Mouse (Mus musculus): ENCODE measurements around the gene Sptb. TPM values are rescaled to one million over a fixed set of nuclear protein-coding genes. Genes with fewer than 3 reads are reported as not detected.

The Sptb gene
- polyA plus RNA-seq, 1 experiment from 2014 or later: 13.4 TPM

DNA sequence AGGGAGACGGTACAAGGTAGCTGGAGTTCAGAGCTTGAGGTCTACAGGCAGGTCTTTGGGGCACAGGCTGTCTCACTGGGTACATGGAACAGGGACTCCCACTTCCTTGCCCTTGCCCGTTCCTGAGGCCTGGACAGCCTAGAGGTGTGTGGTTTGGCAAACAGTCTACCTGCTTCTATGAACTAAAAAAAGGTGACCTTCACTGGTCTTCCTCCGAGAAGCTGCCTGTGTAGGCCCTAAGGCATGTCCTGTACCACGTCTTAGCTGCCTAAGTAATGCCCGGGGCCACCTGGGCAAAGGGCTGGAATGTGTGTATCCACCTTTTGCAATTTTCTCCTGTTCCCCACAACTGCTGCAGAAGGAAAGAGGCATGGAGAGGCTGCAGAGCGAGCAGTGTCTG, 137.0 kb downstream of the Sptb start:
- Histone ChIP-seq H3K4me3 (no peak overlapping the region), H3K4me1 (replicated peaks) (peaks cover 14% of the 10 kb centered on the region), H3K4me2 (no peak overlapping the region), H3K36me3 (peaks cover 70% of the 10 kb centered on the region), H3K27me3 (replicated peaks) (no peaks in the 10 kb centered on the region), H3K9ac (no peak overlapping the region), H3K9me3 (replicated peaks) (no peaks in the 10 kb centered on the region), H3K27ac (ENCODE audit: poor library complexity, severe bottlenecking) (no peak overlapping the region)
- 91% methylated on average over 6 of the region's 6 CpGs for WGBS
- no peak for ATAC-seq (ENCODE audit: insufficient number of reproducible peaks, low FRiP score)

DNA sequence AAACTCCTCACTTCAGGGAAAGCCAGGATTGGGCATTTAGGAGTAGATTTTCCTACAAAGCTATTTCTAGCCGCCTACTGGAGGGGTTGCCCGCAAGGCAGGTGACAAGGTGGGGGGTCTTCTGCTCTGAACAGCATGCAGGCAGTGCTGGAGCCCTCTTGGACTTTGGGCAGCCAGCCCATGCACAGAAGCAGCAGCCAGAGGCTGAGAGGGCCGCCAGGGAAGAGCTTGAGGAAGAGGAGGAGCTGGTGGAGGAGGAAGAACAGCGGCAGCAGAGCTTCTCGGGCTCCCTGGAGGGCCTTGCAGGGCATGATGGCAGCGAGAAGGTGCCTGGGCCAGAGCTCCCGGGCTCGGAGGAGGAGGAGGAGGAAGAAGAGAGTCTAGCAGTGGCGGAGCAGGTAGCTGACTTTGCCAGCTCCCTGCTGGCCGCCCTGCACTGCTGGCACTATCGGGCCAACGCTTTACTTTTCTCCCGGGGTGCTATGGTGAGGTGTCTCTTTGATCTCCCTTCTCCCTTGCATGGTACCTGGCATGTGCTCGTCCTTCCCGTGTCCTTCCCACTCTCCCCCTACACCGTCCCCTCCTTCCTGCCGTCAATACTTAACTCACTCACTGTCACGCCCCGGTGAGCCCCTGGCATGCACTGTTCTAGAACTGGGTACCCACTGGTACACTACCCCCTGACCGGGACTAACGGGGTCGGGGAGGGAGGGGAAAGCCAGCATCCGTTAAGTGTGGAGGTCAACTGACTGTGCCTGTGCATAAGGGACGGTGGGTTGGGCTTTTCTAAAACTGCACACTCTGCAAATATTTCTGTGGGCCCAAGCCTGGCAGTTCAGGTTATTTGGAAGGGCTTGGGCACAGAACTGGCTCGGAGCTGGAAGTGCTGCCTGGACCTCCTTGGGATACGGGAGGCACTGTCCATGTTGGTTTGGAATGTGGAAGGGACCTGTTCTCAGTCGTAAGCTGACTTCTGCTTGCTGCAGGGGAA, 137.8 kb downstream of the Sptb start:
- 81% methylated on average over 27 of the region's 27 CpGs for WGBS
- Histone ChIP-seq H3K36me3 (peaks cover 68% of the 10 kb centered on the region), H3K9ac (no peak overlapping the region), H3K4me2 (no peak overlapping the region), H3K9me3 (replicated peaks) (no peaks in the 10 kb centered on the region), H3K27ac (ENCODE audit: poor library complexity, severe bottlenecking) (no peak overlapping the region), H3K27me3 (replicated peaks) (no peaks in the 10 kb centered on the region), H3K4me3 (no peak overlapping the region), H3K4me1 (replicated peaks) (peaks cover 14% of the 10 kb centered on the region)
- no peak for ATAC-seq (ENCODE audit: insufficient number of reproducible peaks, low FRiP score)

DNA sequence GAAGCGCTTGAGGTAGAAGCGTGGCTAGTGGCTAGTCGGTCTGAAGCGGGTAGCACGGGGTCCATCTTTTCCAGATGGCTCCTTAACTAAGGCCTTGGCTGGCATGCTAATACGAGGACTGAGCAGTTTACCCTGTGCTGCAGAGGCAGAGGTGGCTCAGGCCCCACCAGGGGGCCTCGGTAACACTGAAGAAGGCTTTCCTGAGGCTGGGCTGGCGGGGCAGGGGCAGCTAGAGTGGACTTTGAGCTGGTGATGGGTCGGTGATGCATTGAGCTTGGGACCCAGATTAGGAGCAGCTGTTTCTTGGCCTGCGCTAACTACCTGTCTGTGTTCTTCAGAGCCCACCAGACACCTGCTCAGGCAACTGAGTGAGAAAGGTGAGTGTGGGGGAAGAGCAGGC, 139.1 kb downstream of the Sptb start:
- Histone ChIP-seq H3K36me3 (peaks cover 68% of the 10 kb centered on the region), H3K27ac (ENCODE audit: poor library complexity, severe bottlenecking) (no peak overlapping the region), H3K4me1 (replicated peaks) (peaks cover 14% of the 10 kb centered on the region), H3K9me3 (replicated peaks) (no peaks in the 10 kb centered on the region), H3K4me2 (no peak overlapping the region), H3K27me3 (replicated peaks) (no peaks in the 10 kb centered on the region), H3K9ac (no peak overlapping the region), H3K4me3 (no peak overlapping the region)
- 81% methylated on average over 10 of the region's 10 CpGs for WGBS
- ATAC-seq (ENCODE audit: insufficient number of reproducible peaks, low FRiP score): no peak

DNA sequence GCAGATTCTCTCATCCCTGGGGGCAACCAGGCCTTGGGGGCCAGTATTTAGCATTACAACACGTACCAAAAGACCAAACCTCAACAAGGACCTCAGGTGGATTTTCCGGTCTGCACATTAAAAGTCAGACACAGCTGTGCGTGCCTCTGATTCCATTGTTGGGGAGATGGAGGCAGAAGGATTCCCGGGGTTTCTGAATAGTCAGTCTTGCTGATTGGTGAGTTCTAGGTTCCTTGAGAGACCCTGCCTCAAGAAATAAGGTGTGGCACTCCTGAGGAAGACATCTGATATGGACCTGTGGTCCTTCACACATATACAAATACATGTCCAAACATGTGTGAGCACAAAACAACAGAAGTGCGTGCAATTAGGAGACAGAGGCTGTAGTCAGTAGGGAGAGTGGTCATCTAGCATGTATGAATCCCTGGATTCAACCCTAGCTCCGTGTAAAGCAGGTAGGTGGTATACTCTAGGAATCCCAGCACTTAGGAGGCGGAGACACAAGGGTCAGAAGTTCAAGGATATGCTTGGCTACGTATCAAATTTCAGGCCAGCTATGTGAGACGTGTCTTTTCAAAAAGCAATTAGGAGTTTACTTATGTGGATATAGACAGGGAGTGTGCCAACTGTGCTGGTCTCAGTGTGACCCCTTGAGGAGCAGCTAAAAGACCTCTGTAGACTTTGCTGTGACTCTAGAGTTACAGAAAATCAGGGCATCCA, 140.0 kb downstream of the Sptb start:
- Histone ChIP-seq H3K4me3 (no peak overlapping the region), H3K4me1 (replicated peaks) (peaks cover 14% of the 10 kb centered on the region), H3K9ac (no peak overlapping the region), H3K27me3 (replicated peaks) (no peaks in the 10 kb centered on the region), H3K36me3 (peaks cover 68% of the 10 kb centered on the region), H3K9me3 (replicated peaks) (no peaks in the 10 kb centered on the region), H3K27ac (ENCODE audit: poor library complexity, severe bottlenecking) (no peak overlapping the region), H3K4me2 (no peak overlapping the region)
- ATAC-seq (ENCODE audit: insufficient number of reproducible peaks, low FRiP score): no peak
- WGBS: 68% methylated on average over 9 of the region's 9 CpGs

DNA sequence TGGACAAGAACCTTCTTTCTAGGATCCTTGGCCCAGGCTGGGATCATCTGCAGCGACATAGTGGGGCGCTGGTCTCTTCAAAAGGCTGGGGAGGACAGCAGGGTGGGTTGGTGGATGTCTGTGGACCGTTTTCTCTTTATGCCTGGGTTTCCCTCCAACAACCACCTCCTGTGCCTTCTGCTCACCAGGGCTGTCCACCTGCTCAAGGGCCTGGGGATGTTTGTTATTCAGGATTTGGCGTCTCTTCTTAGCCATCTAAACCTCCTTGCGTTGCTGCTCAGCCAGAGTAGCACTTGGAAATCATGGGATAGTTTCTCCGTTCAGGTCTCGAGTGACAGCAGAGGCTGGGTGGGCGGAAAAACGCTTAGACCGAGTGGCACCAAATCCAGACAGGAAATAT, 144.1 kb downstream of the Sptb start:
- no peak overlapping the region for H3K9ac ChIP-seq
- no peak overlapping the region for H3K4me3 ChIP-seq
- H3K4me2 ChIP-seq: no peak overlapping the region
- ATAC-seq (ENCODE audit: insufficient number of reproducible peaks, low FRiP score): no peak
- no peak overlapping the region for H3K27ac ChIP-seq (ENCODE audit: poor library complexity, severe bottlenecking)
- H3K36me3 ChIP-seq: peaks cover 71% of the 10 kb centered on the region
- H3K27me3 ChIP-seq (replicated peaks): no peaks in the 10 kb centered on the region
- peaks cover 18% of the 10 kb centered on the region for H3K4me1 ChIP-seq (replicated peaks)
- no peaks in the 10 kb centered on the region for H3K9me3 ChIP-seq (replicated peaks)
- 87% methylated on average over 10 of the region's 10 CpGs for WGBS

DNA sequence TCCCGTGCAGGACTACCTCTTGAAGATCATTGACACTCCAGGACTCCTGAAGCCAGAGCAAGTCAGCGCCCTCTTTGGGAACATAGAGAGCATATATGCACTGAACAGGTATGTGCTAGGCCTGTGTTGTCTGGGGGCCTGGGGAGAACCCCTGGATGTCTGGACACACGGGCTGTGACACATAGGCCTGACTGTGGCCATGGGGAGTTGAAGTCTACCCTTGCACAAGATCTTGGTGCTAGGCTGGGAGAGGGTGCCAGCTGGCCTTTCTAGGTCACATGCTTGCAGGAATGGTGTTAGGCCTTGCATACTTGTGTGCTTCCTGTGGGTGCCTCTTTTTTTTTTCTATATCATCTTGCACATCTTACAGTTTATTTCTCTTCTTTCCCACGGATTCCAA, 148.2 kb downstream of the Sptb start:
- no peak overlapping the region for H3K4me2 ChIP-seq
- H3K36me3 ChIP-seq: peaks cover 71% of the 10 kb centered on the region
- H3K27me3 ChIP-seq (replicated peaks): no peaks in the 10 kb centered on the region
- H3K27ac ChIP-seq (ENCODE audit: poor library complexity, severe bottlenecking): no peak overlapping the region
- no peak overlapping the region for H3K4me3 ChIP-seq
- H3K9me3 ChIP-seq (replicated peaks): no peaks in the 10 kb centered on the region
- H3K4me1 ChIP-seq (replicated peaks): peaks cover 11% of the 10 kb centered on the region
- 79% methylated on average over 4 of the region's 4 CpGs for WGBS
- no peak for ATAC-seq (ENCODE audit: insufficient number of reproducible peaks, low FRiP score)
- H3K9ac ChIP-seq: no peak overlapping the region

DNA sequence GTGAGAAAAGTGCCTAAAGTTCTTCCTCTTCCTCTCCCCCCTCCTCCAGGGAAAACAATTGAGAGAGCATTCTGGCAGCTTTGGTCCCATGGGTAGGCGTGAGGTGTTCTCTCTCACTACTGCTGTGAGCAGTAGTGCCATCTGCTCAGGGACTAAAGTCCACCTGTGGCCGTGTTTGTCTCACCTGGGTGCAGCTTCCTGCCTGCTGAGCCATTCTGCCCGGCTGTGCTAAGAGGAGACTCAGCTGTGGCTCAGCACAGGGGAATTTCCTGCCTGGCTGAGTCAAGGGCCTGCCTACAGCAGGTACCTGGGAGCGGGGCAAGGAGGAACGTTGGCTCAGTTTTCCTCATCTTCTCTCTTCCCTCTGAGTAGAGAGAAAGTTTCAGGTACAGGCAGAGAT, 152.1 kb downstream of the Sptb start:
- Histone ChIP-seq H3K27ac (ENCODE audit: poor library complexity, severe bottlenecking) (no peak overlapping the region), H3K4me2 (no peak overlapping the region), H3K9me3 (replicated peaks) (no peaks in the 10 kb centered on the region), H3K4me1 (replicated peaks) (peaks cover 49% of the 10 kb centered on the region), H3K4me3 (no peak overlapping the region), H3K36me3 (peaks cover 32% of the 10 kb centered on the region), H3K9ac (no peak overlapping the region), H3K27me3 (replicated peaks) (no peaks in the 10 kb centered on the region)
- ATAC-seq (ENCODE audit: insufficient number of reproducible peaks, low FRiP score): no peak
- 60% methylated on average over 5 of the region's 5 CpGs for WGBS

DNA sequence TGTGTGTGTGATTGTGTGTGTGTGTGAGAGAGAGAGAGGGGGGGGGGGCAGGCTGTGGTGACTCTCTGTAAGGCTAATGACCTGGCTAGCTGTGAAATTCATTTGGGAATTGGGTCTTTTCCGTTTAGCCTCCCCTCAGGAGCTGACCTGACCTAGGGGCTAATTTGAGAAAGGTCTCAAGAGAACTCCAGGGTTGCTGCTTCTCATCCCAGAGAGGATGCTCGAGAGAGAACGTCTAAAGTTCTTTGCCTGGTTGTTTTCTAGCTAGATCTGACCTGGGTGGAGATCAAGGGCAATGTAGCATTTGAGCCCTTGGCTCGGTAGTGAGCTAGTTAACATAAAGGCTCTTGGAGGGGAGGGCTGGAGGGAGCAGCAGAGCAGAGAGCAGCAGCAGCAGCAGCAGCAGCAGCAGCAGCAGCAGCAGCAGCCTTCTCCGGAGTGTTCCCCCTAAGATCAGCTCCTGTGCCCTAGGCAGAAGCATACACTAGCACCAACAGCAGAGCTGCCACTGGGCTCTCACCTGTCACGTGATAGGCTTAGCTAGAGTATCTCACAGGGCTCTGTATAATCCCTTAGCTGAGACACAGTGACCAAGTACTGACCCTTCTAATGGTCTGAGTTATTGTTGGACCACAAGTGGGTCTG, 153.5 kb downstream of the Sptb start:
- peaks cover 21% of the 10 kb centered on the region for H3K36me3 ChIP-seq
- no peaks in the 10 kb centered on the region for H3K9me3 ChIP-seq (replicated peaks)
- no peaks in the 10 kb centered on the region for H3K27me3 ChIP-seq (replicated peaks)
- 23% methylated on average over 6 of the region's 6 CpGs for WGBS
- H3K4me1 ChIP-seq (replicated peaks): peaks cover 58% of the 10 kb centered on the region
- H3K4me2 ChIP-seq: 0 out of 2 replicates have a peak overlapping the region, but pooled peaks have one; percentile 12
- H3K9ac ChIP-seq: 0 out of 2 replicates have a peak overlapping the region, but pooled peaks have one; percentile 15
- ATAC-seq (ENCODE audit: insufficient number of reproducible peaks, low FRiP score): no peak
- no peak overlapping the region for H3K4me3 ChIP-seq
- 0 out of 2 replicates have a peak overlapping the region, but pooled peaks have one; percentile 26 for H3K27ac ChIP-seq (ENCODE audit: poor library complexity, severe bottlenecking)

DNA sequence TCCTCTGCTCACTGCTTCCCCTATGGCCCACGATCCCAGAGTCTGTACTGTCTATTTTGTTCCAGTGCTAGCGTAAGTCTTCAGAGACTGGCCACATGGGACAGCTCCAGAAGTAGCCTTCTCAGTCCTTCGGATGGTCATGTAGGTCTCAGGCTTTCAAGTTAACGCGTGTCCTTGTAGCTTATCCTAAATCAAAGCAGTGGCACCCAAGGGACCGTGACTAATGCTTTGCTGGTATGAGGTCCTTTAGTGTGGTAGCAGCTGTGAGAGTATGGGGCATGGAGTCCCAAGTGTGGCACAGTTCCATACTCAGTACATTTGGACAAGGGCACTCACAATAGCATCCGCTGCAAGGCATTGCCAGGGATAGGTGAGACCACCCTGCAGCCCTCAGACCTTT, 154.2 kb downstream of the Sptb start:
- no peak overlapping the region for H3K4me3 ChIP-seq
- no peak for ATAC-seq (ENCODE audit: insufficient number of reproducible peaks, low FRiP score)
- peaks cover 16% of the 10 kb centered on the region for H3K36me3 ChIP-seq
- no peak overlapping the region for H3K9ac ChIP-seq
- no peak overlapping the region for H3K27ac ChIP-seq (ENCODE audit: poor library complexity, severe bottlenecking)
- H3K27me3 ChIP-seq (replicated peaks): no peaks in the 10 kb centered on the region
- 76% methylated on average over 7 of the region's 7 CpGs for WGBS
- peaks cover 65% of the 10 kb centered on the region for H3K4me1 ChIP-seq (replicated peaks)
- H3K4me2 ChIP-seq: no peak overlapping the region
- H3K9me3 ChIP-seq (replicated peaks): no peaks in the 10 kb centered on the region

DNA sequence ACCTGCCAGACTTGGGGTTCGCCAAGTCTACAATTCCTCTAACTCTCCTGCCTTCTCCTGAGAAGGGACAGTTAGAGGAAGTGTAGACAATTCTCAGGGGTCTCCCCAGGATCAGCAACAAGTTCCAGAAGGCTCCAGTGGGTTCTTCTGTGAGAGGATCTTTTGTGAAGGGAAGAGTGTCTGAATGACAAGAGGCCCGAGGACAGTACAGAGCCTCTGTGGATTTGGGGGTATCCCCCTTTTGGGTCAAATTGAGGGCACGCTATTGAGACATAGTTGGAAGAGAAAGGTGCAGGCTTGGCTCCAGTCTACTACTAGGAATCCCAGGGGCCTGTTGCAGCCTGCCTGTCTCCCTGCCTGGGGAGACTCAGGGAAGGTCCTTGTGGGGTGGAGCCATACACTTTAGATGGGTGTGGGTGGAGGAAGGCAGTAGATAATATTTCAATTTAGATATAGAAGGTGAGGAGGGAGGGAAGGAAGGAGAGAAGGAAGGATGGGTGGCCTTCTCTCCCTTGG, 155.4 kb downstream of the Sptb start:
- Histone ChIP-seq H3K4me3 (no peak overlapping the region), H3K27ac (ENCODE audit: poor library complexity, severe bottlenecking) (no peak overlapping the region), H3K9ac (no peak overlapping the region), H3K27me3 (replicated peaks) (no peaks in the 10 kb centered on the region), H3K9me3 (replicated peaks) (no peaks in the 10 kb centered on the region), H3K4me1 (replicated peaks) (peaks cover 77% of the 10 kb centered on the region), H3K4me2 (no peak overlapping the region), H3K36me3 (peaks cover 4% of the 10 kb centered on the region)
- WGBS: 92% methylated on average over 3 of the region's 3 CpGs
- ATAC-seq (ENCODE audit: insufficient number of reproducible peaks, low FRiP score): no peak

DNA sequence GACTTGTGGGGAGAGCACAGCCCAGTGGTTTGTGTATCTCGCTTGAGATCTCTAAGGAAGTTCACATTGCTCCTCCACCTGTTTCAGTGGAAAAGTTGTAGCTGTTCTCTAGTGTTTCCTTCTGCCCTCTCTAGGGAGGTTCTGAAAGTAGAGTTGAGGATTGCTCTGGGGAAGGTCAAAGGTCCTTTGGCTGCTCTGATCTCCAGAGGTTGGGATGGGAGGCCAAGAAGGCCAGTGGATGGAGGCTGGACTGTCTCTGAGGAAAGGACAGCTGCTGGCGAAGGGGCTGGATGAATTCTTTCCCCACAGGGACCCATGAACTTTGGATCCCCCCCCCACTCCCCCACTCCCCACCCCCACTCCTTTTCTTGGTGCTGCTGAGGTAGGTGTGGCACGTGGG, 156.0 kb downstream of the Sptb start:
- ATAC-seq (ENCODE audit: insufficient number of reproducible peaks, low FRiP score): no peak
- Histone ChIP-seq H3K4me1 (replicated peaks) (peaks cover 83% of the 10 kb centered on the region), H3K27me3 (replicated peaks) (no peaks in the 10 kb centered on the region), H3K4me3 (no peak overlapping the region), H3K36me3 (no peaks in the 10 kb centered on the region), H3K9ac (no peak overlapping the region), H3K9me3 (replicated peaks) (no peaks in the 10 kb centered on the region), H3K27ac (ENCODE audit: poor library complexity, severe bottlenecking) (no peak overlapping the region), H3K4me2 (no peak overlapping the region)
- 78% methylated on average over 3 of the region's 3 CpGs for WGBS

Data from heart, embryonic 12.5 days (tissue).